Mouse (Mus musculus): ENCODE measurements around the gene Ccnd2. TPM values are rescaled to one million over a fixed set of nuclear protein-coding genes. Genes with fewer than 3 reads are reported as not detected.

Ccnd2 gene
- total RNA-seq, 2 experiments from 2014 or later: 4.1 to 314 TPM

DNA sequence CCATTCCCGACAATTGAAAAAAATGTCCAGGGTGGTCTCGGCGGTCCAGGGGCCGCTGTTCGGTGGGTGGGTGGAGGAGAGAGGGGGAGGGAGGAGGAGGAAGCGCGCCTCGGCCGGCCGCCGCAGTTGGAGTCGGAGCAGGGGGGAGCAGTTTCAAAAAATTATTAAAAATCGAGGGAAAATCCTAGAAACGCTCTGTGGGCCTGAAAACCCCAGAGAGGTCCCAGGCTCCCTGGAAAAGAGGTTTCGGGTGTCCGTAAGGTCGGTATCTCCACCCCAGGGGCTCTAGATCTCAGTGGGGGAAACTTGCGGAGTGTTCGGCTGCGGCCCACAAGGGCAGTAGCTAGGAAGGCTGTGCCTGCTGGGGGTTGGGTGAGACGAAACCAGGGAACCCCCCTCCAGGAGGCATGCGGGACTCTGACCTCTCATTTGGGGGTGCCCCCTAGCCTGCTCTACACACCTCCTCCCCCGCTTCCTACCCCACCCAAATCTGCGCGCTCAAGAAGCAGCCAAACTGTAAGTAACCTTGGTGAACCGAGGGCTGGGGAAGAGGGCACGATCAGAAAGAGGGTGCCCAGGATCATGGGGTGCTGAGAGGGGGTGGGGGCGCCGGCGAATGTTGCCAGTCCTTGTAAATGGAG lies 2.6 kb downstream of the Ccnd2 start:
- ATAC-seq (replicated peaks; ENCODE audit: low FRiP score, poor library complexity, severe bottlenecking): no peak

- no peak for ATAC-seq (replicated peaks; ENCODE audit: low FRiP score, poor library complexity, severe bottlenecking)
Observed at GRCm38 (mm10) chr6:127148526-127149302, 3.3 kb downstream of the Ccnd2 start.

- peak; percentile 77 for ATAC-seq (replicated peaks; ENCODE audit: low FRiP score, poor library complexity, severe bottlenecking)
Observed at GRCm38 (mm10) chr6:127147665-127148064, 4.3 kb downstream of the Ccnd2 start.

DNA sequence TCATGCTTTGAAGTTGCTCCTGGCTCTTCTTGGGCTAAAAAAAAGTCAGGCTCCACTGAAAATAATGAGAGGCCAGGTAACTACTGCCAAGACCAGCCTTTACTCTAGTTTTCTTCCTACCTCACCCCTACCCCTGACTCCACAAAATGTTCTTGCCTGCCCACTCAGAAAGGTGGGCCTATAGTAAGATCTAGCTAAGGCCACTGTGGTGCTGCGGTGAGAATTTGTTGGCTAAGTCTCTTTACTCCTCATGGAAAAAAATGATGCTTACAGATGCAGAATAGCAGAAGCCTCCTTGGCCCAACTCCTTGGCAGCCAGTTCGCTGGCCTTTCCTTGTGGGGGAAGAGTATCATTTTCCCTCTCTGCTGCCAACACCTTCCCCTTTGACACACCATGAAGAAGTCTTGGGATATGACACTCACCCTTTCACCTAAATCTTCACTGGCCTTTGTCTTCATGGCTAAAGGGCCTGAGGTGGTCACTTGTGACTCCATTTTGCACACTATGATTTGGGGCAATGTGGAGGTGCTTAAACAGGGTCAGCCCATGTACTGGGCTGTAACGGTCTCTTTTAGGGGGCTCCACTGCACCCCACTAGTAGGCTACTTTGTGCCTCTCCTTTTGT lies 5.6 kb downstream of the Ccnd2 start:
- no peak for ATAC-seq (replicated peaks; ENCODE audit: low FRiP score, poor library complexity, severe bottlenecking)

DNA sequence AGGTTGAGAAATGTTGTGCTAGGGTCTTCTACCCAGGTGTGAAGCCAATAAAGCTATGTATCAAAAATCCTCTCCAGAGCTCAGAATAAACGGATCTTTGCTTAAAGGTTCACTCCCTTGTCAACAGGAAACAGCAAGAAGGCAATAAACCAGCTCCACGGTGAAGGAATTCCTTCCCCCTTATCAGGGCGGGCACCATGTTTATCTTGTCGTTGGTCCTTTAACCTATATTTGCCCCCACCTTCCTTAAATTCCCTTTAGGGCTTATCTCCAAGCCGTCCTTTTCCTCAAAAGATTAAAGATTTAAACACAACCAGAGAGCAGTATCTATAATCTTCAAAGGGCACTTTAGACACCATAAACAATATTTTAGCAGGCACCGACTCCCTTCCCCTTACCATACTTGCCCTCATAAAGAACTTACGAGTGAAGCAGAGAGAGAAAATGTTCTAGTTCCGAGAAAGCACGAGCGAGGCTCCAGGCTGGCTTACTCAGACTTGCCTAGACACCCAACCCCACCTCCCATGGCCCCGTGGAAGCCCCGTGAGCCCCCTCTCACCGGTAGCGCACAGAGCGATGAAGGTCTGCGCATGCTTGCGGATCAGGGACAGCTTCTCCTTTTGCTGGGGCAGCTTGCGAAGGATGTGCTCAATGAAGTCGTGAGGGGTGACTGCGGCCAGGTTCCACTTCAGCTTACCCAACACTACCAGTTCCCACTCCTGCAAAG lies 6.4 kb downstream of the Ccnd2 start:
- ATAC-seq (replicated peaks; ENCODE audit: low FRiP score, poor library complexity, severe bottlenecking): no peak

DNA sequence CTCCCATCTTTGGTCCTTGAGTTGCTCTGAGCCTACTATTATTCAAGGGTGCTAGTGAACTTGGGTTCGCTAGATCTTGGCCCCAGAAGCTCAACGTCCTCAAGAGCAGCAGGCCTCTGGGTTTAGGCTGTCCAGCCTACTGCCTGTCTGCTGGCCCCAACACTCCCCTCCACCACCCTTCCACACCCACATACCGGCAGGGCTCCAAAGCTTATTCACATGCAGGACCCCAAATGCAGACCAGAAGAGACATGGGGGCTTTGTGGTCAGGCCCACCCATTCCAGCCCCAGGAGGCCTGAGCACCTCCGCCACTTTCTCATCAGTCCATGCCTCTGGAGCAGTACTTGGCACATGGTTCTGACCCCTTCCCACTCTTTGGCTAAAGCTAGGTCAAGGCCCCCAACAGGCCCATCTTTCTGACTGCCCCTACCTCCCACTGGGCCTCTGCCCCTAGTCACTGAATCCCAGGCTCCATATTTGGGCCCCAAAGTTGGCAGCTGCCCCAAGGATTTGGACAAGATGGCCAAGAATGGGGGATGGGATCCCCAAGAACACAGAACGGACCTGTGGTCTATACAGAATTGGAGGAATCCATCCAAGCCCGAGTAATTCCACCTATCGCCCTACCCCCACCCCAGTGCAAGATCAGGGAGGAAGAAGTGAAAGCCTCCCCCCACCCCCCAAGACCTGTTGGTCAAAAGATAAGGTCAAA lies 8.3 kb downstream of the Ccnd2 start:
- no peak for ATAC-seq (replicated peaks; ENCODE audit: low FRiP score, poor library complexity, severe bottlenecking)

DNA sequence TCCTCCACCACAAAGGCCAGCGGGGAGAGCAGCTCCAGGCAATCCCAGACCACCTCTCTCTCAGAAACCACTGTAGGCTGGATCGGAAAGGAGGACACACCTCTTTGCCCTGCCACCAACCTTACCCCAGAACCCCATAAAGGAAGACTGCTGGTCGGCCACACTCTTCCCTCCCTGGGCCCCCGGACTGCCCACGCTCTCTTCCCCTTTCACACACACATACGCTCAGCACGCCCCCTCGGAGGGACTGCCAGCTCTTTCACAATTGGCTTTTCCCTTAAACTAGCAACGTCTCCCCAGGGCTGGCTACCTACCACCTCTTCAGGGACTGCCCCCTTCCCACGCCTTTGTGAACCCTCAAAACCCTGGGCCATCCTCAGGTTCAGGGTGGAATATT lies 8.9 kb downstream of the Ccnd2 start:
- ATAC-seq (replicated peaks; ENCODE audit: low FRiP score, poor library complexity, severe bottlenecking): no peak

DNA sequence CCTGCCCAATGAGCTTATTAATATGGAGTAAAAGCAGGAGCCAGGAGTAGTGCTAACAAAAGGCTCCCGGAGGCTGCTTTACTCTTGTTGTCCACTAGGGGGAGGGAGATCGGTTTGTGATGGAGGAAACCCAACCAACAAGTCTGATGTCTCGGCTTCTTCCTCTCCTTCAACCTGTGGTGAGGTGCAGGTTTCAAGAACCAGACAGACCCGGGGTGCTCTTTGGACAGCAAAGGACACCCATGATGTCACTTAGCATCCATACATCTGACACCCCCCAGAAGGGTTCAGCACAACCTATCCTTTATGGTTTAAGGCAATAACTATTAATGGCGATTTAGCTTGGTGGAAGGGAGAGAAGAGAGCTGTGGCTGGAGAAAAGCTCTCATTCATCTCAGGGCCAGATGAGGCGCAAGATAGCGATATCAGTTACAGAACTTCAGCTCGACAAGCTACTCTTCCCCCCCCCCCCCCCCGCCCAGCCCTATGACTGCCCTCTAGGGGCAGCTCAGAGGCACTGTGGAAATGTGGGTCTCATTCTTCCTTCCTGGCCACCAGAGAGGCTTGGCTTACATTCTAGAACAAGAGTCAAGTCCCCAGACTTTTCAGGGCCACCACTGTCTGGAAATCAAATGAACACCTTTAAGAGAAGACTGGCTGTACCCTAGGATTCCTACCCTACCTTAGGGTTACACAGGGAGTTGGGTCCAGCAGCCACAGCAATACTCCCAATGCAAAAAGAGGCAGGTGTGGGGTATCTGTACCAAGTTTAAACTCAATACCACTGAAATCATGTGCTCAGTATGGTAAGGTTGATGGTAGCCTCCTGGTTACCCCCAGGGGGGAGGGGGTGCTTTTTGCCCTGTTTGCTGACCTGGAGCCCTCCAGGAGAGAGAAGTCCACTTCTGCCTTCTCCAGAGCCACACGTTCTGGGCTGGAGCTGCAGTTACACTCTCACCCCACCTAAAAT lies 9.6 kb downstream of the Ccnd2 start:
- peak; percentile 85 for ATAC-seq (replicated peaks; ENCODE audit: low FRiP score, poor library complexity, severe bottlenecking)

- ATAC-seq (replicated peaks; ENCODE audit: low FRiP score, poor library complexity, severe bottlenecking): no peak
Observed at GRCm38 (mm10) chr6:127138962-127139361, 13.0 kb downstream of the Ccnd2 start.

DNA sequence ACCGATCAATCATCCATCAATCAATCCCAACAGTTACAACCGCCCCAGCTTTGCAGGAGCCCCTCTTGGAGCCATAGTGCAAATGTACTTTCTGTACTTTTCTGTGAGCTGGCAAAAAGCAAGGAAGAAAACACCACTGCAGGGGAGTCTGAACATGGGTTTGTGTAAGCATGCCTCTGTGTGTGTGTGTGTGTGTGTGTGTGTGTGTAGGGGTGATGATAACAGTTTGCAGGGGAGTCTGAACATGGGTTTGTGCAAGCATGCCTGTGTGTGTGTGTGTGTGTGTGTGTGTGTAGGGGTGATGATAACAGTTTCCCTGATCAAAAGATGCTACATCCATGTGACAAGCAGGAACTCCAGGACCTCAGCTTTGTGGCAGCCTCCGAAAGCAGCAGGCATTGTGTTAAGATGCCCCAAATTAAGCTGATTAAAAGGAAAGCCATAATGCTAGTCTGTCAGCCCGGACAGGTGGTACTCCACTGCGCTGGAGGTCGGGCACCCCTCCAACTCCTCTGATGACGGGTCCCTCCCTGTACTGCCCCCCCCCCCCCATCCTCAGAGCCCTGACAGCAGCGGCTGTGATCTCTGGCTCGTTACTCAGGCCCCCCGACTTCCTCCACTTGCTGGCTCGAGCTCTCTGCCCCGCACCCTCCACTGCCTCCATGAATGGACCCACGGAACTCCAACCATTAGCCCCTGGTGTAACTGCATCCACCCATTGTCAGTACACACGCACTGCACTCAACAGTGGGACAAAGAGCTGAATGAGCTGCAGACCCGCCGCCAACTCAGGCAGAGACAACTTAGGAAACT lies 18.4 kb downstream of the Ccnd2 start:
- ATAC-seq (replicated peaks; ENCODE audit: low FRiP score, poor library complexity, severe bottlenecking): no peak

- no peak for ATAC-seq (replicated peaks; ENCODE audit: low FRiP score, poor library complexity, severe bottlenecking)
Observed at GRCm38 (mm10) chr6:127132719-127133118, 19.3 kb downstream of the Ccnd2 start.

GRCm38 (mm10) chr6:127131946-127132345 lies 20.0 kb downstream of the Ccnd2 start:
- no peak for ATAC-seq (replicated peaks; ENCODE audit: low FRiP score, poor library complexity, severe bottlenecking)

GRCm38 (mm10) chr6:127130377-127130776 lies 21.6 kb downstream of the Ccnd2 start:
- no peak for ATAC-seq (replicated peaks; ENCODE audit: low FRiP score, poor library complexity, severe bottlenecking)

DNA sequence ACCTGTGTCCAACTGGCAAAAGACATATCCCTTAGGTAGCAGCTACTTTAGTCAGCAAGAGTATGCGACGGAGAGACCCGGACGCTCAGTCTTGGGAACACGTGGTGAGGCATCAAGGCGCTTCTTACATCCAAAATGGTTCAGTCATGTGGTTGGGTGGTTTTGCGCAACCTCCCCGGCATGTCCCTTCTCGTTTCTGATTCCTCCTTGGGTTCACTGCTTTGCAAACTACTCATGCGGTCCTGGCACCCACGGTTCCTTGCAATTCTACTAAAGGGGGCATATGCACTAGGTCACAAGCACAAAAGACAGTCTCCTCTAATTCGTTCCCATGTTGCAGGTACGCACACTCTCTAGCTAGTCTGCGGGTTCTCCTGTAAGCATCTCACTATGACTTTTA lies 22.3 kb downstream of the Ccnd2 start:
- ATAC-seq (replicated peaks; ENCODE audit: low FRiP score, poor library complexity, severe bottlenecking): no peak

- no peak for ATAC-seq (replicated peaks; ENCODE audit: low FRiP score, poor library complexity, severe bottlenecking)
Observed at GRCm38 (mm10) chr6:127123506-127123905, 28.5 kb downstream of the Ccnd2 start.

DNA sequence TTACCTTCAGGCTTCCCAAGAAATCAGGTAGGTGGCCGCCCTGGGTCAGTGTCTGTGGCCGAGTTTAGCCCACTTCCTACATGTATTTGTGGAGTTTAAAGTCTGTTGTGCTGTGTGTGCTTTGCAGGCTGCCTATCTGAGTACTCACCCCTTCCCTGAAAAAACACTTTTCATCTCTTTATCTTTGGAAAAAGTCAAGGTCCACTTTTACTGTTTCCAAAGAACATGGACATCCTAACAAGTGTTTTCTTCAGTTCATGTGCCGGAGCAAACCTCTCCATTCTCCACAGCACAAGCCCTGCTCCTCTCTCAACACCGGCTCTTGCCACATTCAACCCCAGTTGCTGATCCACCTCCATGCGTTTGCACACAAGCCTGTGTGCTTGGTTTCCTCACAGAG lies 29.0 kb downstream of the Ccnd2 start:
- no peak for ATAC-seq (replicated peaks; ENCODE audit: low FRiP score, poor library complexity, severe bottlenecking)

DNA sequence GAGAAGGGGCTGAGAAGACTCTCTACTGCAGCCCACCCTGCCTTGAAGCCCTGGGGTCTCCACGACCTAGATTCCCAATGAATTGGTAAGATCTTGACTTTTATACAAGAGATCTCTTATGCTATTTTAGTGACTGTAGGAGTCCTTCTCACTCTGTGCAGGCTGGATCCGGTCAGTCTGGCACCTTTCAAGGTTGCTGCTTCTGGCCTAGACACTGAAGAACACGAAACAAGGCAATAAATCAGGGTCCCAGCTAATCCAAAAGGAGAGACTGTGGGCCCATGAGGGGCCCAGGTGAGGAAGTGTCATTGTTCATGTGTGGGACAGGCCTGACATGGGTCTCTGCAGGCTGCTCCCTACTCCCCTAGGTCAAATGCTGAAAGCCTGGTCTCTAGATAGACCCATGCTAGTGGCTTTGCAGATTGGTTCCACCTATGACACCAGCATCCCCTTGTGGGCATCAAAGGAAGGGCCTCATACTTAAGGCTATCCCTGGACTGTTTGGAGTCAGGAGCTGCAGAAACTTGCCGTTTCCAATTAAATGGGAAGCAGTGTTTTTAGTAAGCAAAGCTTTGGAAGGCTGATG lies 29.7 kb downstream of the Ccnd2 start:
- ATAC-seq (replicated peaks; ENCODE audit: low FRiP score, poor library complexity, severe bottlenecking): no peak

Data from erythroblast, adult 5-6 weeks (primary cell).